Mouse (Mus musculus) hindbrain, embryonic 13.5 days (tissue): ENCODE measurements at regions not wholly inside any gene's neighbourhood (a gene's known extent, or its start where the extent isn't known, plus 50 kb on each side); places are given as distances from the start of the nearest gene placed in this dataset.

Experiments used
- ATAC-seq: fragments of 200-750 bp; cut with Nextera tagmentation; 2 replicates; pipeline ENCODE4 v1.8.0; 2017; ENCODE audit warnings: moderate TSS enrichment; ENCODE audit not compliant: low FRiP score
- H3K27ac ChIP-seq: fragments of 300-500 bp; sonication (generic); 2 replicates; pipeline ENCODE4 v1.5.1; 2015; ENCODE audit warnings: inconsistent platforms, mild to moderate bottlenecking, moderate library complexity
- H3K27me3 ChIP-seq: fragments of 300-500 bp; sonication (generic); 2 replicates; pipeline ENCODE4 v1.6.1; 2015; ENCODE audit warnings: mild to moderate bottlenecking, inconsistent platforms
- H3K36me3 ChIP-seq: fragments of 300-500 bp; sonication (generic); 2 replicates; pipeline ENCODE4 v1.6.1; 2015; ENCODE audit warnings: mild to moderate bottlenecking, inconsistent platforms
- H3K4me1 ChIP-seq: fragments of 300-500 bp; sonication (generic); replicated peaks from 2 replicates; pipeline ENCODE4 v1.6.1; 2015; ENCODE audit warnings: inconsistent platforms
- H3K4me2 ChIP-seq: fragments of 300-500 bp; sonication (generic); 2 replicates; pipeline ENCODE4 v1.6.1; 2015; ENCODE audit warnings: inconsistent platforms, mild to moderate bottlenecking, moderate library complexity
- H3K4me3 ChIP-seq: fragments of 300-500 bp; sonication (generic); 2 replicates; pipeline ENCODE4 v1.5.1; 2015; ENCODE audit warnings: mild to moderate bottlenecking, inconsistent platforms
- H3K9ac ChIP-seq: fragments of 300-500 bp; sonication (generic); 2 replicates; pipeline ENCODE4 v1.6.1; 2015; ENCODE audit warnings: mild to moderate bottlenecking, inconsistent platforms
- H3K9me3 ChIP-seq: fragments of 300-500 bp; sonication (generic); 2 replicates; pipeline ENCODE4 v1.6.1; 2016; ENCODE audit warnings: inconsistent platforms
- WGBS: fragments of 180-500 bp; shearing (Covaris S2); methylation state at CpG from one replicate; pipeline ENCODE4 v1.1.7; 2015; 5-methylcytosine and 5-hydroxymethylcytosine counted together

DNA sequence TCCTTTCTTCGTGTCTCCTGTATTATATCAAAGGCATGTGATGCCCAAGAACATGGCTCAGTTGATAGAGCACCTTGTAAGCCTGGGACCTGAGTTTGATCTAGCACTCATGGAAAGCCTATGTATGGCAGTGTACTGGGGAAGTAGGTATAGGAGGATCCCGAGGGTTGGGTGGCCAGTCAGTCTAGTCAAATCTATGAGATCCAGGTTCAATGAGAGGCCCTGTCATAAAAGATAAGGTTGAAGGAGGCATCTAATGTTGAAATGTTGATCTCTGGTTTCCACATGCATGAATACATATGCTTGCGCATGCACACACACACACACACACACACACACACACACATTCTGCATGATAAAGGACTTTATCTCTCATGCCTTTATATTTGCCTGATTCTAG is 178.6 kb upstream of the Map3k1 start:
- H3K9ac ChIP-seq = no peak overlapping the region
- peaks cover 13% of the 10 kb centered on the region for H3K4me1 ChIP-seq
- H3K27ac ChIP-seq = no peak overlapping the region
- no peak overlapping the region for H3K4me3 ChIP-seq
- H3K27me3 ChIP-seq = 0 out of 2 replicates have a peak, but pooled peaks cover 4% of the 10 kb centered on the region
- 91% methylated on average over 3 of the region's 3 CpGs for WGBS
- H3K9me3 ChIP-seq = no peaks in the 10 kb centered on the region
- no peak for ATAC-seq
- no peak overlapping the region for H3K4me2 ChIP-seq
- no peaks in the 10 kb centered on the region for H3K36me3 ChIP-seq

DNA sequence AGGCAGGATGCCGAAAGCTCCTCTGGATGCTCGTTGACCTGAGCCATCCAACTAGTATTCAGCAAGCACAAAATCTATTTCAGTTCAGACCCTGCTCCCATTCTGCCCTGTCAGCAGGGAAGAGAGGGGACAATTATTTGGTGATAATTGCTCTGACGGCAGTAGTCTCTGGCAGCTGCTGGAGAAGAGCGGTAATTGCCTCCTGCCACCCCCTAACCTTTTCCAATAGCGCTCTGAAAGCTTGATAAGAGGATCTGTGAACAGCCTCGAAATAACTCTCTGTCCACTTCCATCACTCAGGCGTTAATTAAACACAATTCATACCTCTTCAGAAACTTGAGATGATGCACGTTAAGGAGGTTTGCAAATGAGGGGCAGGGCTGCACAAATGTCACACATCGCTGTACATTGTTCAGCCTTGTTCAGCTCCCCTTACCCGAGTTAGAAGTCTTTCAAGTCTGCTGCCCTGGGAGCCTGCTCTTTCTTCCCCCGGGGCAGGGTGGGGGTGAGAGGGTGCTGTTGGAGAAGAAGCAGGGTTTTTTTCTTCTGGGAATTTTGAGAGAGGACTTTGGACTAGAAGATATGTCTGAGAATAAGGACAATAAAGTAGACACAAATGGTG is 182.2 kb upstream of the Map3k1 start:
- Histone ChIP-seq H3K9me3 (no peaks in the 10 kb centered on the region), H3K27ac (0 out of 2 replicates have a peak overlapping the region, but pooled peaks have one; percentile 18), H3K4me3 (no peak overlapping the region), H3K4me2 (no peak overlapping the region), H3K9ac (no peak overlapping the region), H3K36me3 (no peaks in the 10 kb centered on the region), H3K27me3 (0 out of 2 replicates have a peak, but pooled peaks cover 4% of the 10 kb centered on the region), H3K4me1 (peaks cover 12% of the 10 kb centered on the region)
- WGBS = 23% methylated on average over 11 of the region's 11 CpGs
- 0 out of 2 replicates have a peak, but pooled peaks have one; percentile 32 for ATAC-seq

DNA sequence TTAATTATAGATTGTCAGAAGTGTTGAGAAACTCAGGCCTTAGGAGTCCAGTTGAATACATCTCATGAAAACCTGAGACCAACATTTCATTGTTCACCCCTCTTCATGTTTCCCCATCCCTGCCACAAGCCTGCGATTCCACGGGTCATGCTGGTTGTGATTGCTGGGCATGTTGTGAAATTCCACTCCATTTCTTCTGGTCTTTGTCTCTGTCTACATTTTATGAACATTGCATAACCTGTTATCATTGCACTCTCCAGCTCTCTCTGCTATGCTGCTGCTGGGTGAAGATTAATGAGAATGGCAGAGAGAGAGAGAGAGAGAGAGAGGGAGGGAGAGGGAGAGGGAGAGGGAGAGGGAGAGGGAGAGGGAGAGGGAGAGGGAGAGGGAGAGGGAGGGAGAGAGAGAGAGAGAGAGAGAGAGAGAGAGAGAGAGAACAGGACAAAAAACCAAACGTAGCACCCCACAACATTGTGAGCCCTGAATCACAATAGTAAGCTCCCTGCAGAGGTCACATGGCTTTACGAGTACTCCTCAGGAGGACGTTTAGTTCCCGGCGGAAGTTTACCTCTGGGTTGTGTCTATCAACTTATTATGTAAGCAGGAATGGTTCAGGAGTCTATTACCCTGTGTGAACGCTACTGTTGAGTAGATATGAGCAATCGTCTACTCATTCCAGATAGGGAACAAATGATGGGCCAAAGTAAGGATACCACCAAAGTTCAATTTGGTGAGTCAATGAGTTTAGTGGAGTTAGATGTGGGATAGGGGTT is 183.5 kb upstream of the Map3k1 start:
- H3K27me3 ChIP-seq = 0 out of 2 replicates have a peak, but pooled peaks cover 4% of the 10 kb centered on the region
- ATAC-seq = no peak
- WGBS = 78% methylated on average over 9 of the region's 9 CpGs

DNA sequence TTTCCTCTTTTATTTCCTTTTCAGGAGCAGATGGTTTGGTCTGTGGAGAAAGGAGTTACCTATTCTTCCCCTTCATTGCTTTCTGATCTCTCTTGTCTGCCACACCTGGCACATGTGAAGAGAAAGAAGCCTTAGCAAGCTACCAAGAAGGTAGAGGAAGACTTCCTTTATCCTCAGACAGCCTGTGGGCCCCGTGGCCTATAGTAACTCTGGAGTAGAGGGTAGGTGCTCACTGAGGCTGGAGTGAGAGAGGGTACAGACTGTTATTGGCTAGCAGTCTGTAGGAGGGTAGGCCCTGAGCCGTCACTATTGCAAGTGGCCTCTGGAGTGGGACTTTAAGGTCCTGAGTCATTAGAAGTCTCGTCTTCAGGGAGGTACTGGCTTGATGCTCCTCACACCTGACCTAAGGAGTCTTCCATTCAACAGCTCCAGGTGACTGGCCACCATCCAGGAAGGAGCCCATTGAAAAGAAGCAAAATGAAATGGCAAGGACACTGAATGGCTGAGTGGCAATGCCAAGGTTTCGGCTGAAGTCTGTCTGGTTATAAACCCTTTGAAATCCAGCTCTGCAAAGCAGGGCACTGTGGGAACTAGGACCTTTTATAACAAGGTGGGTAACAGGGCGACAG is 186.2 kb upstream of the Map3k1 start:
- H3K9ac ChIP-seq = no peak overlapping the region
- H3K27ac ChIP-seq = no peak overlapping the region
- no peaks in the 10 kb centered on the region for H3K36me3 ChIP-seq
- 84% methylated on average over 5 of the region's 5 CpGs for WGBS
- no peaks in the 10 kb centered on the region for H3K9me3 ChIP-seq
- no peak overlapping the region for H3K4me2 ChIP-seq
- H3K4me1 ChIP-seq = peaks cover 23% of the 10 kb centered on the region
- ATAC-seq = no peak
- no peaks in the 10 kb centered on the region for H3K27me3 ChIP-seq
- no peak overlapping the region for H3K4me3 ChIP-seq

More for the DNA sequence above, 183.5 kb upstream of the Map3k1 start:
- Histone ChIP-seq H3K4me1 (peaks cover 23% of the 10 kb centered on the region), H3K36me3 (no peaks in the 10 kb centered on the region), H3K4me3 (no peak overlapping the region), H3K4me2 (no peak overlapping the region), H3K27ac (no peak overlapping the region), H3K9ac (no peak overlapping the region), H3K9me3 (no peaks in the 10 kb centered on the region)

DNA sequence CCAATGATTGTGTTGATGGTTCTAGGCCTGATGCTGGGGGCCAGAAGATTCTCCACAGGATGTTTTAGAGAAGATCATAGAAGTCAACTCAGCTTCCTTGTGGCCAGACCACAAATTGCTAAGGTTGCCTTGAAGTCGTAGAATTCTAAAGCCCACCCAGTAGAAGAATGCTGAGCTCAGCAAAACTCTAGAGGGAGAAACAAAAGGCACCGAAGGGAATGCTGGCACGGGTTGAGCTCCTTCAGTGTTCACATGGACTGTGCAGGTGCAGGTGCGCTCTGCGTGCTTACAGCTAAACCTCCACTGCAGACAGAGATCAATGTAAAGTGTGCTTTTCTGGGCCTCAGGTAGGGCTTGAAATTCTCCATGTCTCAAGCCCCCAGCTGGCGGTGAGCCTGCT is 186.9 kb upstream of the Map3k1 start:
- Histone ChIP-seq H3K9ac (no peak overlapping the region), H3K36me3 (no peaks in the 10 kb centered on the region), H3K4me2 (no peak overlapping the region), H3K27me3 (no peaks in the 10 kb centered on the region), H3K9me3 (no peaks in the 10 kb centered on the region), H3K4me1 (peaks cover 25% of the 10 kb centered on the region), H3K4me3 (no peak overlapping the region), H3K27ac (no peak overlapping the region)
- ATAC-seq = no peak
- WGBS = 80% methylated on average over 6 of the region's 6 CpGs

DNA sequence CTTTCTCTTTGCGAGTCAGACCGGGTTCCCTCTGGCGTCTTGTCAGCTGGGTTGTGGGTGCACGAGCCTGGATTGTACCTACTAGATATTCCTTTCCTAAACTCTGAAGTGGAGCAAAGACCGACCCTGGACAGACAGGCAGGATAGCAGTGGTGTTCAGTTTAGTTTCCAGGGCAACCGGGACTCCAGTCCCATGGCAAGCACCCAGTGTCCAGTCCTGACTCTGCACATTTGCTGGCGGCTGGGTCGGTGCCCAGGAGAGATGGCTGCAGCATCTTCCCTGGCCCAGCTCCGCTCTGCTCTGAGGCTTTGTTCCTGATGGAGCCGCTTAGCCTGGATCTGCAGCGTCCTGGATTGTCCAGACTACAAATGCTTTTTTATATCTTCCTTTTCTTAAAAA is 188.1 kb upstream of the Map3k1 start:
- WGBS = 58% methylated on average over 11 of the region's 11 CpGs
- H3K4me3 ChIP-seq = no peak overlapping the region
- no peaks in the 10 kb centered on the region for H3K36me3 ChIP-seq
- no peaks in the 10 kb centered on the region for H3K9me3 ChIP-seq
- no peak overlapping the region for H3K9ac ChIP-seq
- H3K27me3 ChIP-seq = no peaks in the 10 kb centered on the region
- no peak overlapping the region for H3K4me2 ChIP-seq
- peaks cover 30% of the 10 kb centered on the region for H3K4me1 ChIP-seq
- peak; percentile 67 for ATAC-seq
- no peak overlapping the region for H3K27ac ChIP-seq

DNA sequence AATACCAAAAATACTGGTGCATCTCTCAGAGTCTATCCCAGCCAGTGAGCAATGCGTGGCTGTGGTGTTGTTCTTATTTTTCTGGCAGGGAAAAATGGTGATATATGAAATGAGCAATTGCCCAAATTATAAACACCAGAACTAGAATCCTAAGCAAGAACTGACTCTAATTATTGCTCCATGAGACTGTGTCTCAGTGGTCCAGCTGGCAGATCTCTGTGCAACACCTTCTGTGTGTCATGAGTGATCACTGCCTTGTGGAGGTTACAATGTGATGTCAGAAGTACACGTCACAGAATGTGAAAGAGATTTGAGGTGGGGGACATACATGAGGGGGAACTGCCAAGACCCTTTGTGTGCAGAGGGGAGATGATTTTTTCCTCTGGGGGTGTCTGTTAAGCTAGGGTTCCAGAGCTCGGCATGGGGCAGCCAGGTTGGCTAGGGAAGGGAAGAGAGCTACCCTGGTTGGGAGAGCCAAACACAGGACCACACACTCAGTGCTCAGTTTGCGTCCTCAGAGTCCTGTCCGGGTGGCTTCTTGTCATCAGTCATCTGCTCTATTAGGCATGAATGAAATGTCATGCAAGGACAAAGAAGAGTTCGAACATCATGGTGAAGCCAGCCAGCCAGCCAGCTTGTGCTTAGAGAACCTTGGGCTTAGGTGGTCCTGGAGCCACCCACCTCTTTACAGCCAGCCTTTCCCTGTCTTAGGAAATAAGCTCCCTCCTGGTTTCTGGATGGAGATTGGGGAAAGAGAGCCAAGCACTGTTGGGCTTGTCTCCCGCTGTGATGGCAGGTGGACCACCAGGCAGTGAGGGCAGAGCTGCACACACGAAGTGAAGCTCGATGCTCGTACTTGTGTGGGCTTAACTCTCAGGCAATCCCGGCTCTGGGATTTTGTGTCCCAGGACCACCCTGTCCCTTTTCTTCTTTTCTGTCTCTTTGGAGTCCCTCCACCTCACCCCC is 189.5 kb upstream of the Map3k1 start:
- Histone ChIP-seq H3K4me1 (peaks cover 42% of the 10 kb centered on the region), H3K4me2 (no peak overlapping the region), H3K27me3 (no peaks in the 10 kb centered on the region), H3K9me3 (no peaks in the 10 kb centered on the region), H3K4me3 (no peak overlapping the region), H3K27ac (no peak overlapping the region), H3K9ac (no peak overlapping the region), H3K36me3 (no peaks in the 10 kb centered on the region)
- WGBS = 68% methylated on average over 11 of the region's 11 CpGs
- ATAC-seq = no peak

DNA sequence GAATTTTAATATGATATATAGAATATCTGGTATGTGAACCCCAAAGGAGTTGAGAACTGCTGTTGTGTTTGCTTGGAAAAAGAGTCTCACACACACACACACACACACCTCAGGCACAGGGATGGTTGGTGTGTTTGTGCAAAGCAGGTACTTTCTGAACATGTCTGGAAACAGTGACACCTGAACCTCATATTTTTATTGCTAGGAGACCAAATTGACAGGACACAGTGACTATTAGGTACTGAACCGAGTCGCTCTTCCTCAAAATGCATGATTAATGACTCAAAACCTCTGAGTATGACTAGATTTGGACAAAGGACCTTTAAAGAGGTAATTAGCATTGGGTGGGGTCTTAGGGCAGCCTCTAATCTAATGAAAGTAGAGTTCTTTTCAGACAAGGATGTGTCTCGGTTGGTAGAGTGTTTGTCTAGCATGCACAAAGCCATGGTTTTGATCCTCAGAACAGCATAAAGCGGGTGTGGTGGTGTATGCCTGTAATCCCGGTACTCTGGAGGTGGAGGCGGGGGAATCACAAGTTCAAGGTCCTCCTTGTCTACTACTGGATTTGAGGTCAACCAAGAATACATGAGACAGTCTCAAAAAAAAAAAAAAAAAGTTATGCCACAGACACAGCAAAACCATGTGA is 191.0 kb upstream of the Map3k1 start:
- Histone ChIP-seq H3K27ac (no peak overlapping the region), H3K4me2 (no peak overlapping the region), H3K4me1 (peaks cover 44% of the 10 kb centered on the region), H3K9me3 (no peaks in the 10 kb centered on the region), H3K9ac (no peak overlapping the region), H3K36me3 (no peaks in the 10 kb centered on the region), H3K27me3 (no peaks in the 10 kb centered on the region), H3K4me3 (no peak overlapping the region)
- 88% methylated on average over 6 of the region's 6 CpGs for WGBS
- ATAC-seq = no peak

DNA sequence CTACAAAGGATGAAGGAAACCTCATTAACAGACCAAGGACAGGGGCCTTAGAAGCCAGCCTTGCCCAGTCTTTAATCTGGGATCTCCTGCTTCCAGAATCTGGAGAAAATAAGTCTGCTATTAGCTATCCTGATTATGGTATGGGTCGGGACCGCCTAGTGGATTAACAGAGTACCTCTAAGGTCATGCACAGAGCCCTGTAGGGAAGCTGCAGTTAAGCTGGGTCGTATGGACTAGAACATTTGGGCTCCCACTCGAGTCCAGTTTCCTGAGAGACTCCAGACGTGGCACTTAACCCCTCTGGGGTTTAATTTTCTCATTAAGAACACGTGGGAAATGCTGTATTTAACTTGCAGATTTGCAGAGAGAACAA is 191.5 kb upstream of the Map3k1 start:
- Histone ChIP-seq H3K9me3 (no peaks in the 10 kb centered on the region), H3K27ac (peak overlapping the region; percentile 40; the same call in 1 of the 2 replicates), H3K27me3 (no peaks in the 10 kb centered on the region), H3K4me2 (no peak overlapping the region), H3K4me3 (no peak overlapping the region), H3K36me3 (no peaks in the 10 kb centered on the region), H3K4me1 (peaks cover 44% of the 10 kb centered on the region), H3K9ac (no peak overlapping the region)
- WGBS = 40% methylated on average over 6 of the region's 6 CpGs
- ATAC-seq = no peak

DNA sequence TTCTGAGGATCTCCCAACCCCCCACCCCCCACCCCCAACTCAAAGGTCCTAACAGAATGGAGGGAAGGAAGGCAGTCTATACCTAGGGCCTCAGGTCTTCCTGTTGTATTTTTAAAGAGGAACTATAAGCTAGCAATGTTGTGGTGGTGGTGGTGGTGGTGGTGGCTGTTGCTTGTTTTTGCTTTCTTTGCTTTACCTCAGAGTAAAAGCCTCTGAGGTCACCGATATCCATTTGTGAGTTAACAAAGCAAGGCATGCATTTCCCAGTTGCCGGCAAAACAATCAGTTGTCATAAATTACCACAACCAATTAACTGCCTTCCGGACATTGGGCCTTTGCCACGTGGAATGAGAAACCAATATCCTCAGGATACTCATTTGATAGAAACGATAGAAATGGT is 191.9 kb upstream of the Map3k1 start:
- no peaks in the 10 kb centered on the region for H3K36me3 ChIP-seq
- H3K4me1 ChIP-seq = peaks cover 44% of the 10 kb centered on the region
- no peak overlapping the region for H3K9ac ChIP-seq
- no peaks in the 10 kb centered on the region for H3K9me3 ChIP-seq
- no peak overlapping the region for H3K4me3 ChIP-seq
- 23% methylated on average over 5 of the region's 5 CpGs for WGBS
- no peak for ATAC-seq
- H3K27me3 ChIP-seq = no peaks in the 10 kb centered on the region
- no peak overlapping the region for H3K4me2 ChIP-seq
- peak overlapping the region; percentile 40 for H3K27ac ChIP-seq

DNA sequence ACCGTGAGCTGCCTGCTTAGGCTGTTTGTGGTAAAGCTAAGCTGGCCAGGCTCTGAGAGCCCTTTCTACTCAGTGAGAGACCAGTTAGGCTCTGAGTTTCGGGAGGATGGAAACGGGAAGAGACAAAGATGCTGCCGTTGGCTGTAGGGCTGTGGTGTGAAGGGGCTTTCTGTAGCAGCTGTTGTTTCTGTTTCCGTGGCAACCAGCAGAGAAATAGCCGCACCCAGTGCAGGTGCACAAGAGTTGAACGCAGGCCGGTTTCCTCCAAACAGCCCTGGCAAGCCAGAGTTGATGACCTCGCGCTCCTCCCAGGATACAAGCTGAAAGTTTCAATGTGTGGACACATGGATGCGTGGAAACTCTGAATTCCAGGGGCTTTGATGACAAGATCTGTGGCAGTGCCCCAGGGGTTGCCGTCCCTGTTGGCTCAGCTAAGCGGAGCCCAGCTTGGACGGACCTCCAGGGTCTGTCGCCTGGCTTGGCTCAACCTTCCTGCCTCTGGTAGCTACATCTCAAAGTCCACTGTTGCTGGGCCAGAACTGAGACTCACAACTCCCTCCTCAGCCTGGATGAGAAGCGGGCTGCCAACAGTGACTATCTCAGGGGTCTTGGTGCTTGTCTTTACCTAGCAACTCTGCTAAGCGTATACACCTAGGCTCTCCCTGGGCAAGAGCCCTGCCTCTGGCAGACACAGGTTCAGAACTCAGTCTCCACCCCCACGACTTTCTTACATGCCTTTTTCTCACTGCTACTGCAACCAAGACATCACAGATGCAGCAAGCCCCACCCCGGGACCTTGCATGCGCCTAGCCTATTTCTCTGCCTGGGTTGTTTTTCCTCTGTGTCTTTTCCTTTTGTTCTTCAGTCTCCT is 192.6 kb upstream of the Map3k1 start:
- Histone ChIP-seq H3K27me3 (no peaks in the 10 kb centered on the region), H3K27ac (peak overlapping the region; percentile 40), H3K9ac (no peak overlapping the region; the same call in 1 of the 2 replicates), H3K4me1 (peaks cover 38% of the 10 kb centered on the region), H3K4me2 (no peak overlapping the region), H3K36me3 (no peaks in the 10 kb centered on the region), H3K4me3 (no peak overlapping the region), H3K9me3 (no peaks in the 10 kb centered on the region)
- peak; percentile 38; the same call in 1 of the 2 replicates for ATAC-seq
- WGBS = 42% methylated on average over 20 of the region's 20 CpGs
